Mouse (Mus musculus): Measurements from ENCODE around the gene Rnf207. TPM values are rescaled to one million over a fixed set of nuclear protein-coding genes. Genes with fewer than 3 reads are reported as not detected.

Gene Rnf207
- polyA plus RNA-seq, 1 experiment from 2014 or later = 1.2 TPM

DNA sequence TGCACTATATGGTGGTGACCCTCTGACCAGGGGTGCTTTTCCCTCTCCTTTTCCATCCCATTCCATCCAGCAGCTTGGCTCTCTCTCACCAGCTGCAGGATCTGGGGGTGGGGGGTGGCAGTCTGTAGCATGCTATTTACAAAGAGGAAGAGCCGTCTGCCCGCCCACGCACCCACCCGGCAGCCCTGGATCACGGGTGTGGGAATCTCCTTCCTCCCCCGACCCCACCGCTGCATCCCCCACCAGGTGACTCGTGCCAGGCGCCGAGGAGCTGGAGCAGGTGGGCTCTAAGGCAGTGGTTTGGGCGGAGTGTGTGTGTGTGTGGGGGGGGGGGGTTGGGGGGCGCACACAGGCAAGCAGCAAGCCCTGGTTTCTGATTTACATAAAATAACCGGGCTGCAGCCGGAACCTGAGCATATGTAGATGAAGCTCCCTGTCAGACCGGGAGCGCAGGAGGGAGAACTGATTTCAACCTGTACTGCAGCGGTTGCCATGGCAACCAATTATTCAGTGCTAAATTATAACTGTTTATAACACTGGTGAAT lies 31.1 kb upstream of the Rnf207 start:
- Histone ChIP-seq H3K4me2 (replicated peaks; ENCODE audit: low read depth, low read length) (no peak overlapping the region), H3K4me1 (ENCODE audit: insufficient read depth, low read length) (peaks cover 7% of the 10 kb centered on the region; the same call in 1 of the 2 replicates), H3K9ac (replicated peaks; ENCODE audit: low read length) (no peak overlapping the region), H3K27ac (ENCODE audit: low read length) (no peak overlapping the region), H3K4me3 (ENCODE audit: low read length) (no peak overlapping the region), H3K27me3 (ENCODE audit: insufficient read depth, low read length) (peaks cover 21% of the 10 kb centered on the region), H3K9me3 (ENCODE audit: low read length) (no peaks in the 10 kb centered on the region), H3K36me3 (ENCODE audit: insufficient read depth, low read length) (no peaks in the 10 kb centered on the region)
- WGBS = 3% methylated on average over 17 of the region's 17 CpGs
- no peak for ATAC-seq (ENCODE audit: low FRiP score, low TSS enrichment)

- Histone ChIP-seq H3K4me2 (replicated peaks; ENCODE audit: low read depth, low read length) (no peak overlapping the region), H3K27me3 (ENCODE audit: insufficient read depth, low read length) (peaks cover 11% of the 10 kb centered on the region), H3K4me1 (ENCODE audit: insufficient read depth, low read length) (peaks cover 7% of the 10 kb centered on the region; the same call in 1 of the 2 replicates), H3K9me3 (ENCODE audit: low read length) (no peaks in the 10 kb centered on the region), H3K27ac (ENCODE audit: low read length) (no peak overlapping the region), H3K36me3 (ENCODE audit: insufficient read depth, low read length) (no peaks in the 10 kb centered on the region), H3K9ac (replicated peaks; ENCODE audit: low read length) (no peak overlapping the region), H3K4me3 (ENCODE audit: low read length) (no peak overlapping the region)
- peak; percentile 31; the same call in 1 of the 2 replicates for ATAC-seq (ENCODE audit: low FRiP score, low TSS enrichment)
- WGBS = 40% methylated on average over 7 of the region's 7 CpGs
Measured at GRCm38 (mm10) chr4:152345120-152345889, 26.5 kb upstream of the Rnf207 start.

GRCm38 (mm10) chr4:152344651-152345050 lies 25.9 kb upstream of the Rnf207 start:
- no peak overlapping the region for H3K4me2 ChIP-seq (replicated peaks; ENCODE audit: low read depth, low read length)
- ATAC-seq (ENCODE audit: low FRiP score, low TSS enrichment) = no peak
- H3K36me3 ChIP-seq (ENCODE audit: insufficient read depth, low read length) = no peaks in the 10 kb centered on the region
- H3K4me3 ChIP-seq (ENCODE audit: low read length) = no peak overlapping the region
- no peak overlapping the region for H3K27ac ChIP-seq (ENCODE audit: low read length)
- no peak overlapping the region for H3K9ac ChIP-seq (replicated peaks; ENCODE audit: low read length)
- 50% methylated on average over 7 of the region's 7 CpGs for WGBS
- H3K9me3 ChIP-seq (ENCODE audit: low read length) = no peaks in the 10 kb centered on the region
- peaks cover 3% of the 10 kb centered on the region for H3K4me1 ChIP-seq (ENCODE audit: insufficient read depth, low read length)
- peaks cover 14% of the 10 kb centered on the region for H3K27me3 ChIP-seq (ENCODE audit: insufficient read depth, low read length)

DNA sequence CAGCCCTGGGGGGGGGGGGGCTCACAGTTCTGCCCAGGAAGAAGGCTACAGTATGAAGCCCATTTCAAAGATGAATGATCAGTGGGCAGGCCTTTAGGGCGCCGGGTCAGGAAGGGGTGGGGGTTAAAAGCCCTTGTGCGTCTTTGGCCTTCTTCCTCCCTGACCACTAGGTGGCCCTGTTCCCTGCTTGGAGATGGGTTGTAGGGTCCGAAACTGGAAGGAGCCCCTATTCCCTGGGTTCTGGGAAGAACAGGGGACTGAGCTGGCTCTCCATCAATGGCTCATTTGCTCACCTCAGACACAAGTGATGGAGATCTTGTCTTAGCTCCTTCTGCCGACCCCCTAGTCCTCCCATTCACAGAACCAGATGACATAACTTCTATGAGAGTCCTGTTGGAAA lies 24.5 kb upstream of the Rnf207 start:
- ATAC-seq (ENCODE audit: low FRiP score, low TSS enrichment) = no peak
- H3K27ac ChIP-seq (ENCODE audit: low read length) = no peak overlapping the region
- 10% methylated on average over 5 of the region's 5 CpGs for WGBS

DNA sequence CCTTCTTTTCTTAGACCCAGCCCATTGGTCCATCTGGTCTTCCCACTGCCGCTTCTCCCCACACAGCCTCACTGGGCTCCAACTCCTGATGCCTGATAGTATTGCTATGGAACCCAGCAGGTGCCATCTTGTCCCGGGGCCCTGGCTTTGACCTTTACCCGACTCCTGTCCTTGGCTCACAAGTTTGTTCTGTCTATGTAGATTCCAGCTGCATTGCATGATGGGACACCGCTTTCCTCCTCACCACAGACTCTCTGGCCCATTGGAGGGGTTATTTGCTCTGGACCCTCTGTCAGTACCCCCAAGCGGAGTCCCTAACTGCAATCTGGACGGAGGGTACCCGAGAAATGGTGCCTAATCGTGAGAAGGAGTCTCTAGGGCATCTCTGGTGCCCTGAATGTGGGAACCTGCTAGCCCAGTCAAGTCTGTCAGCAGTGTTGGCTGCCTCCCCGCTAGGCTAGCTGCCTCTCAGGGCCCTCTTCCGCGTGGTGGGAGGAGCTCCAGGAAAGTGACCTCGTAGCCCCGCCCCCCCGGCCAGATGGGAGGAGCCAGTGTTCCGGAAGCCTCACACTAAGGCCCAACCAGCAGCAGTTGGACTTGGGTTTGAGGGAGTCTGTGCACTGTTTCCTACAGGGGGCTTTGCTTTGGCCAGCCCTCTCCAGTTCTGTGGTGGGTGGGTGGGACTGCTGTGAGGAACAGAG lies 21.9 kb upstream of the Rnf207 start:
- no peaks in the 10 kb centered on the region for H3K9me3 ChIP-seq (ENCODE audit: low read length)
- H3K27ac ChIP-seq (ENCODE audit: low read length) = no peak overlapping the region
- H3K4me3 ChIP-seq (ENCODE audit: low read length) = no peak overlapping the region
- H3K27me3 ChIP-seq (ENCODE audit: insufficient read depth, low read length) = peaks cover 30% of the 10 kb centered on the region
- ATAC-seq (ENCODE audit: low FRiP score, low TSS enrichment) = no peak
- H3K4me1 ChIP-seq (ENCODE audit: insufficient read depth, low read length) = peaks cover 17% of the 10 kb centered on the region
- H3K4me2 ChIP-seq (replicated peaks; ENCODE audit: low read depth, low read length) = no peak overlapping the region
- H3K36me3 ChIP-seq (ENCODE audit: insufficient read depth, low read length) = no peaks in the 10 kb centered on the region; the same call in 1 of the 2 replicates
- 40% methylated on average over 15 of the region's 15 CpGs for WGBS
- H3K9ac ChIP-seq (replicated peaks; ENCODE audit: low read length) = no peak overlapping the region

More for the DNA sequence above, 24.5 kb upstream of the Rnf207 start:
- H3K36me3 ChIP-seq (ENCODE audit: insufficient read depth, low read length) = no peaks in the 10 kb centered on the region
- peaks cover 20% of the 10 kb centered on the region for H3K27me3 ChIP-seq (ENCODE audit: insufficient read depth, low read length)
- no peak overlapping the region for H3K4me2 ChIP-seq (replicated peaks; ENCODE audit: low read depth, low read length)
- H3K9me3 ChIP-seq (ENCODE audit: low read length) = no peaks in the 10 kb centered on the region
- peaks cover 15% of the 10 kb centered on the region for H3K4me1 ChIP-seq (ENCODE audit: insufficient read depth, low read length)
- no peak overlapping the region for H3K4me3 ChIP-seq (ENCODE audit: low read length)
- H3K9ac ChIP-seq (replicated peaks; ENCODE audit: low read length) = no peak overlapping the region

DNA sequence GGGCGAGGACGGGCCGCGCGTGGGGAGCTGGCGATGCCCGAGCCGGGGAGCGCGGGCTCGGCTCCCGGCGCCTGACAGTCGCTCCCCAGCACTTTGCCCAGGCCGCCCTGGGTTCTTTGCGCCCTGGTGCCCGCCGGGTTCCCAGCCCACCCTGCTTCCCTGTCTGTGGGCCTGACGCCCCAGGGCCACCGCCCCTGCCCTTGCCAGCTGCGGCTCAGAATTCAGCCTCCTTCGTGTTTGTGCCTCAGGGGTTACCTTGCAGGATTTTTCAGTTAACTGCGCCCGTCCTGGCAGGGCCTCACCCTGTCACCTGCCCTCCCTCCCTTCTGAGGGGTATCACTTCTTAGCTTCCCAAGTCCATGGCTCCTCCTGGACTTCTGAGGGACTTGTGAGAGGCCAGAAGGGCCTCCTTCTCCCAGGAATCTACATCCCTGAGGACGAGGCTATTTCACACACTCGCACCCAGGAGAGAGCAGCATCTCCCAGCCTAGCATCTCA lies 20.5 kb upstream of the Rnf207 start:
- H3K4me1 ChIP-seq (ENCODE audit: insufficient read depth, low read length) = peaks cover 17% of the 10 kb centered on the region
- peak overlapping the region; percentile 56 for H3K4me3 ChIP-seq (ENCODE audit: low read length)
- peak overlapping the region; percentile 99 for H3K4me2 ChIP-seq (replicated peaks; ENCODE audit: low read depth, low read length)
- H3K9me3 ChIP-seq (ENCODE audit: low read length) = no peaks in the 10 kb centered on the region
- peaks cover 30% of the 10 kb centered on the region for H3K27me3 ChIP-seq (ENCODE audit: insufficient read depth, low read length)
- 3% methylated on average over 24 of the region's 26 CpGs for WGBS
- no peak overlapping the region for H3K27ac ChIP-seq (ENCODE audit: low read length)
- H3K36me3 ChIP-seq (ENCODE audit: insufficient read depth, low read length) = peaks cover 12% of the 10 kb centered on the region
- H3K9ac ChIP-seq (replicated peaks; ENCODE audit: low read length) = peak overlapping the region; percentile 58
- ATAC-seq (ENCODE audit: low FRiP score, low TSS enrichment) = peak; percentile 33; the same call in 1 of the 2 replicates

DNA sequence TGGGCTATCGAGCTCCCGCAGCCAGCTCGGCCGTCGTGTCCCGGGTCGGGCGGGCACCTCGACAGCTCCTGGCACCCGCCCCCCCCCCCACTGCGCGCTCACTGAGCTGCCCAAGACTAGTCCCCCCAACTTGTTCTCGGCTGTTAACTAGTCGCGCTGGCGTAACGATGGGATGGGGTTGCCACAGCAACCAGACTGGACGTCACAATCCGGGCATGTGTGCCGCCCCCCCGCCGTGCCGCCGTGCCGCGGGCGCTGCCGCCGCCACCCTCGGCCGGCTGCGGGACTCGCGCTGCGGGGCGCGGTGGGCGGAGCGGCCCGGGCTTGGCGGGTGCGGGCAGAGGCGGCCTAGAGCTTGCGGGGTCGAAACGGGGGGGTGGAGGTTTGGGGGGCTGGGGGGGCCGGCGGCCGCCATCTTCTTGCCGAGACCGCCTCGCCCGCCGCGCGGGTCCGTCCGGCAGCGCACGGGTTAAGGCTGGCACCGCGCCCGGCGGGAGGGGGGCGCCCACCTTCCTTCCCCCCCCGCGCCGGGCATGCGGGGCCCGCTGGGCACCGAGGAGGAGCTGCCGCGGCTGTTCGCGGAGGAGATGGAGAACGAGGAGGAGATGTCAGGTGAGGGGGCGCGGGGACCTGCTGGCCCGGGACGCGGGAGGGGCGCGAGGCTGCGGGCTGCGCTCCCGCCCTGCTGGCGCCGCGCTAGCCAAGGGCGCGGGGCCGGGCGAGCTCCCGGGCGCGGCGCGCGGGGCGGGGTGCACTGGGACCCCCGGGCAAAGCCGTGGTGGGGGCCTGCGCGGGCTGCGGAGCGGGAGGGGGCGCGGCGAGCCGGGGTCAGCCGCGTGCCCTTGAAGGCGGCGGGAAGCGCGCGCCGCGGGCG lies 19.9 kb upstream of the Rnf207 start, which contains the start of gene Chd5:
Chd5 (plus strand) TSS at position 233 of the 874 bp plus-strand sequence.
- H3K4me1 ChIP-seq (ENCODE audit: insufficient read depth, low read length) = peaks cover 17% of the 10 kb centered on the region
- H3K9me3 ChIP-seq (ENCODE audit: low read length) = no peaks in the 10 kb centered on the region
- peak within 1 kb of the TSS; percentile 99 for H3K4me2 ChIP-seq (replicated peaks; ENCODE audit: low read depth, low read length)
- H3K36me3 ChIP-seq (ENCODE audit: insufficient read depth, low read length) = peaks cover 19% of the 10 kb centered on the region
- ATAC-seq (ENCODE audit: low FRiP score, low TSS enrichment) = no peak
- under 1% methylated on average over 90 of the region's 120 CpGs for WGBS
- H3K4me3 ChIP-seq (ENCODE audit: low read length) = peak within 1 kb of the TSS; percentile 56
- H3K27me3 ChIP-seq (ENCODE audit: insufficient read depth, low read length) = peaks cover 30% of the 10 kb centered on the region
- H3K27ac ChIP-seq (ENCODE audit: low read length) = no peak within 1 kb of the TSS
- H3K9ac ChIP-seq (replicated peaks; ENCODE audit: low read length) = peak within 1 kb of the TSS; percentile 58

DNA sequence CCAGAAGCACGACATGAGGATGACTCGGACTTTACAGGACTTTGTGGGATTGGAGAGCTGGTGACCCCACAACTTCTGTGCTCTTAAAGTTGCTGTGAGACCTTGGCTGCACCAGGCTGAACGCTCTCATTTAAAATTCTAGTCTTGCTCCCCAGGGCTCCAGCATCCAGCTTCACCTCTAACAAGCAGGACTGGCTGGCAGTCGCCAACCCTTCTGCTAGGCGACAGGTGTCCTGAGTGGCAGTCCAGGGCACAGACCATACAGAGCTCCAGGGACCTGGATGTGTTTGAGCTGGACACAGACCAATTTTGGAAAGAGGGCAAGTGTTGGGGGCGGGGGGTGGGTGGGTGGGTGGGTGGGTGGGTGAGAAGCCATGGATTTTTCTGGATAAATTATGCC lies 19.0 kb upstream of the Rnf207 start:
- no peak for ATAC-seq (ENCODE audit: low FRiP score, low TSS enrichment)
- H3K27me3 ChIP-seq (ENCODE audit: insufficient read depth, low read length) = peaks cover 30% of the 10 kb centered on the region
- H3K9ac ChIP-seq (replicated peaks; ENCODE audit: low read length) = no peak overlapping the region
- no peak overlapping the region for H3K4me3 ChIP-seq (ENCODE audit: low read length)
- no peaks in the 10 kb centered on the region for H3K9me3 ChIP-seq (ENCODE audit: low read length)
- peaks cover 27% of the 10 kb centered on the region for H3K36me3 ChIP-seq (ENCODE audit: insufficient read depth, low read length)
- H3K27ac ChIP-seq (ENCODE audit: low read length) = no peak overlapping the region
- H3K4me2 ChIP-seq (replicated peaks; ENCODE audit: low read depth, low read length) = no peak overlapping the region
- peaks cover 17% of the 10 kb centered on the region for H3K4me1 ChIP-seq (ENCODE audit: insufficient read depth, low read length)
- 33% methylated on average over 6 of the region's 6 CpGs for WGBS

- Histone ChIP-seq H3K9ac (replicated peaks; ENCODE audit: low read length) (no peak overlapping the region), H3K4me2 (replicated peaks; ENCODE audit: low read depth, low read length) (no peak overlapping the region), H3K4me1 (ENCODE audit: insufficient read depth, low read length) (peaks cover 4% of the 10 kb centered on the region), H3K27ac (ENCODE audit: low read length) (no peak overlapping the region), H3K27me3 (ENCODE audit: insufficient read depth, low read length) (peaks cover 13% of the 10 kb centered on the region), H3K4me3 (ENCODE audit: low read length) (no peak overlapping the region), H3K36me3 (ENCODE audit: insufficient read depth, low read length) (peaks cover 63% of the 10 kb centered on the region), H3K9me3 (ENCODE audit: low read length) (no peaks in the 10 kb centered on the region)
- WGBS = 96% methylated on average over 12 of the region's 12 CpGs
- ATAC-seq (ENCODE audit: low FRiP score, low TSS enrichment) = no peak
Measured at GRCm38 (mm10) chr4:152333587-152333986, 14.8 kb upstream of the Rnf207 start.
